Mouse (Mus musculus): ENCODE results near the gene Atp6v1a.

GRCm38 (mm10) chr16:44188766-44189165, 49.3 kb upstream of the Atp6v1a start:
- TF ChIP-seq CTCF (IDR thresholded peaks at IDR 0.05; ENCODE audit: low read depth) (peak; percentile 27; the same call in 1 of the 2 replicates), EP300 (IDR thresholded peaks at IDR 0.05; ENCODE audit: low read depth) (no peak)
